Mouse (Mus musculus) CH12.LX (cell line): ENCODE data around the gene Bpifa2.

Experiments used
- CHD2 ChIP-seq: IDR thresholded peaks from 2 replicates; pipeline ENCODE4 v1.6.1; 2011; ENCODE audit warnings: low read length, improper control_type of control experiment
- CTCF ChIP-seq, 2 experiments: IDR thresholded peaks in 1 of 2; conservative IDR thresholded peaks in 1 of 2; 2 replicates each; pipeline ENCODE4 v1.5.1; 2011 to 2012; ENCODE audit warnings: low read depth in 2 of 2, low read length in 2 of 2, improper control_type of control experiment in 1 of 2, inconsistent platforms in 1 of 2, mild to moderate bottlenecking in 1 of 2, moderate library complexity in 1 of 2
- JUND ChIP-seq: conservative IDR thresholded peaks from 2 replicates; pipeline ENCODE4 v1.6.1; 2011; ENCODE audit warnings: low read depth, low read length, improper control_type of control experiment
- MAFK ChIP-seq: IDR thresholded peaks from 2 replicates; pipeline ENCODE4 v1.6.1; 2011; ENCODE audit warnings: low read length, improper control_type of control experiment; ENCODE audit not compliant: insufficient replicate concordance
- POLR2A ChIP-seq: IDR thresholded peaks from 2 replicates; pipeline ENCODE4 v1.6.1; 2011; ENCODE audit warnings: low read depth, mild to moderate bottlenecking, improper control_type of control experiment, low read length
- RAD21 ChIP-seq: IDR thresholded peaks from 2 replicates; pipeline ENCODE4 v1.6.1; 2011; ENCODE audit warnings: low read depth, mild to moderate bottlenecking, low read length, improper control_type of control experiment, moderate library complexity
- USF1 ChIP-seq: IDR thresholded peaks from 2 replicates; pipeline ENCODE4 v1.6.1; 2014; ENCODE audit warnings: low read depth, mild to moderate bottlenecking, inconsistent platforms, low read length, improper control_type of control experiment
- ZKSCAN1 ChIP-seq: IDR thresholded peaks from 2 replicates; pipeline ENCODE4 v1.6.1; 2012; ENCODE audit warnings: low read depth, inconsistent platforms, low read length, improper control_type of control experiment, borderline replicate concordance

DNA sequence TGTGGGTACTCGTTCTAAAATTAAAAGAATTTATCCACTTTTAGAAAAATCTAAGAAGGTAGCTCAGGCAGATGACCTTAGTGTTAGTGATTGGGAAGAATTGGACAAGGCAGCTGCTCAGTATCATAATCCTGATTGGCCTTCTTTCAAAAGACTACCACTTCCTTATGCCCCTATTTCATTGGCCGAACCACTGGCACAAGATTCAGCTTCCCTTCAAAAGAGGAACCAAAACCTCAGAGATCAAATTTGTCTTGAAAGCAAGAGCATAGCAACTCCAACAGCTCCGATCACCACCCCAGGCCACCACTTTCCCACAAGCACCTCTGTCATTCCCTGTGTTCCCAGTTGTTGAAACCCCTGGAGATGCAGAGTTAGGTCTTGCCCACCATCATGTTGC, 36.7 kb downstream of the Bpifa2 start:
- TF ChIP-seq RAD21 = no peak
- no peak for TF ChIP-seq USF1
- TF ChIP-seq CHD2 = no peak
- no peak for TF ChIP-seq ZKSCAN1
- TF ChIP-seq POLR2A = no peak
- no peak for TF ChIP-seq MAFK
- no peak for TF ChIP-seq JUND
- TF ChIP-seq CTCF (conservative IDR thresholded peaks at IDR 0.05 in 1 of 2, IDR thresholded peaks at IDR 0.05 in 1 of 2; ENCODE audit: low read depth in 2 of 2, low read length in 2 of 2) = no peak
